Mouse (Mus musculus) embryonic fibroblast, embryonic 13.5 days (primary cell): ENCODE measurements around the gene Calm3.

Source experiments
- CTCF ChIP-seq: IDR thresholded peaks from 2 replicates; pipeline ENCODE4 v1.5.1; 2011; ENCODE audit warnings: mild to moderate bottlenecking, control low read depth, low read length, moderate library complexity, borderline replicate concordance; ENCODE audit not compliant: insufficient read depth
- POLR2A ChIP-seq: IDR thresholded peaks from 2 replicates; pipeline ENCODE4 v1.6.1; 2011; ENCODE audit warnings: low read depth, mild to moderate bottlenecking, control low read depth, low read length, moderate library complexity

GRCm38 (mm10) chr7:16938117-16938791 is 14.3 kb upstream of the Calm3 start:
- no peak for TF ChIP-seq POLR2A
- no peak for TF ChIP-seq CTCF
